In the genomic region with DNA sequence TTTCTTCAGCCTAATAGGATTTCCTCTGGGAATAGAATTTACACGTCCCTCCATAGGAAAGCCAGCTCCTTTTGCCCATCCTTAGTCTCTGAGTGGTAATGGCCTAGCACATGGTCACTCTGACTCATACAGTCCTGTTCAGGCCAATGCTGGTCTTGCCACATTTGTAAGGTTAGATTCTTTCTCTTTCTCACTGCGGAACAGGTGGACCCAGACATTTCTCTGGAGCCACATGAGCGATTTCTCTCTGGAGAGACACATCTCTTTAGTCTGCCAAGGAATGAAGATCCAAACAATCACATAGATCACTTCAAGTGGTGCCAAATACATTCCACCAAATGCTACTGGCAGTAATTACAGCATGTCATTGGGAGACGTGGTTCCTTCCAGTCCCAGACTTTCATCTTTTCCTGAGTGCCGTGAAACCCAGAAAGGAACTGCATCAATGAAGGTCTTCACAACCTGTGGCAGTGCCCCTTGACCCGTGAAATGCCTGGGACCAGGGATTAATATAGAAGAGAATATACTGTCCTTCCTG, we compare ENCODE assay signal across 11 mouse cellular contexts. TPM values are rescaled to one million over a fixed set of nuclear protein-coding genes. Genes with fewer than 3 reads are reported as not detected.
DNase-seq lines count a peak whose midpoint lies in the region; ATAC-seq and TF ChIP-seq lines count a peak whose summit lies in the region.
"Had no signal": no experiment of that assay in that cellular context is flagged by ENCODE, and none has a peak within 500 bp of the region (broad histone marks: within the 10 kb centered on the region; RNA-seq: fewer than 3 reads in every experiment).

No protein-coding gene starts in this region.

- H3K4me2 ChIP-seq in intestine, embryonic 14.5 days (ENCODE audit: low read length), result peak overlapping the region; percentile 64; the same call in 1 of the 2 replicates
- no peak overlapping the region for H3K4me2 ChIP-seq in intestine, postnatal 0 days (replicated peaks; ENCODE audit: low read depth)
- H3K4me2 ChIP-seq in embryonic facial prominence, embryonic 12.5 days (replicated peaks), result peak overlapping the region; percentile 79
- peak overlapping the region; percentile 69 for H3K4me2 ChIP-seq in hindbrain, embryonic 16.5 days (ENCODE audit: low read length)
- peak overlapping the region; percentile 85 for H3K4me2 ChIP-seq in neural tube, embryonic 13.5 days

- H3K4me1 ChIP-seq in intestine, embryonic 14.5 days (replicated peaks; ENCODE audit: control insufficient read depth, insufficient read depth, low read length), result no peaks in the 10 kb centered on the region; the same call in 1 of the 2 replicates
- H3K4me1 ChIP-seq in intestine, postnatal 0 days (replicated peaks; ENCODE audit: control insufficient read depth, insufficient read depth, low read length), result no peaks in the 10 kb centered on the region
- no peaks in the 10 kb centered on the region for H3K4me1 ChIP-seq in embryonic facial prominence, embryonic 12.5 days
- H3K4me1 ChIP-seq in hindbrain, embryonic 16.5 days (ENCODE audit: control insufficient read depth, insufficient read depth, low read depth, low read length), result peaks cover 6% of the 10 kb centered on the region
- H3K4me1 ChIP-seq in neural tube, embryonic 13.5 days (replicated peaks), result peaks cover 21% of the 10 kb centered on the region

- no peak for TF ChIP-seq CTCF in intestine, postnatal 0 days (IDR thresholded peaks at IDR 0.05; ENCODE audit: low read depth)

- no peaks in the 10 kb centered on the region for H3K36me3 ChIP-seq in intestine, embryonic 14.5 days (ENCODE audit: control insufficient read depth, insufficient read depth, low read length)
- no peaks in the 10 kb centered on the region for H3K36me3 ChIP-seq in intestine, postnatal 0 days (ENCODE audit: control insufficient read depth, insufficient read depth)
- H3K36me3 ChIP-seq in embryonic facial prominence, embryonic 12.5 days, result no peaks in the 10 kb centered on the region
- H3K36me3 ChIP-seq in hindbrain, embryonic 16.5 days (ENCODE audit: control insufficient read depth, insufficient read depth, low read length), result no peaks in the 10 kb centered on the region
- no peaks in the 10 kb centered on the region for H3K36me3 ChIP-seq in neural tube, embryonic 13.5 days

- no peak overlapping the region for H3K27ac ChIP-seq in intestine, embryonic 14.5 days (ENCODE audit: low read depth)
- H3K27ac ChIP-seq in intestine, postnatal 0 days (ENCODE audit: low read depth, low read length), result no peak overlapping the region
- no peak overlapping the region for H3K27ac ChIP-seq in embryonic facial prominence, embryonic 12.5 days
- H3K27ac ChIP-seq in hindbrain, embryonic 16.5 days (ENCODE audit: low read depth, low read length), result no peak overlapping the region
- H3K27ac ChIP-seq in neural tube, embryonic 13.5 days (replicated peaks), result no peak overlapping the region

- WGBS in intestine, embryonic 14.5 days, result 57% methylated on average over 6 of the region's 6 CpGs
- WGBS in intestine, postnatal 0 days, result 60% methylated on average over 6 of the region's 6 CpGs
- 46% methylated on average over 6 of the region's 6 CpGs for WGBS in embryonic facial prominence, embryonic 12.5 days
- 50% methylated on average over 6 of the region's 6 CpGs for WGBS in hindbrain, embryonic 16.5 days
- WGBS in neural tube, embryonic 13.5 days, result 47% methylated on average over 6 of the region's 6 CpGs

- DNase-seq in intestine, embryonic 14.5 days (ENCODE audit: low spot score), result no peak
- no peak for DNase-seq in ovary, adult 18-20 months (ENCODE audit: low spot score)
- no peak for DNase-seq in gastrocnemius, postnatal 4 days (ENCODE audit: low spot score in 2 of 2)
- DNase-seq: spleen, adult 18-20 months; thymus, postnatal 25 days had no signal

- peaks cover 3% of the 10 kb centered on the region; the same call in 1 of the 2 replicates for H3K27me3 ChIP-seq in intestine, embryonic 14.5 days (replicated peaks; ENCODE audit: control insufficient read depth, insufficient read depth, low read length)
- 0 out of 2 replicates have a peak, but pooled peaks cover 9% of the 10 kb centered on the region for H3K27me3 ChIP-seq in intestine, postnatal 0 days (replicated peaks; ENCODE audit: control insufficient read depth, insufficient read depth, low read length)
- H3K27me3 ChIP-seq in embryonic facial prominence, embryonic 12.5 days, result peaks cover 7% of the 10 kb centered on the region; the same call in 1 of the 2 replicates
- H3K27me3 ChIP-seq in hindbrain, embryonic 16.5 days (replicated peaks; ENCODE audit: control insufficient read depth, insufficient read depth, low read length), result no peaks in the 10 kb centered on the region
- no peaks in the 10 kb centered on the region for H3K27me3 ChIP-seq in neural tube, embryonic 13.5 days

- H3K9me3 ChIP-seq in intestine, embryonic 14.5 days (ENCODE audit: control insufficient read depth, low read length), result no peaks in the 10 kb centered on the region
- no peaks in the 10 kb centered on the region for H3K9me3 ChIP-seq in intestine, postnatal 0 days (ENCODE audit: control insufficient read depth)
- no peaks in the 10 kb centered on the region for H3K9me3 ChIP-seq in embryonic facial prominence, embryonic 12.5 days
- H3K9me3 ChIP-seq in hindbrain, embryonic 16.5 days (ENCODE audit: control insufficient read depth, low read length), result no peaks in the 10 kb centered on the region
- no peaks in the 10 kb centered on the region for H3K9me3 ChIP-seq in neural tube, embryonic 13.5 days

- H3K4me3 ChIP-seq in intestine, embryonic 14.5 days (ENCODE audit: low read depth, low read length), result no peak overlapping the region
- H3K4me3 ChIP-seq in intestine, postnatal 0 days (ENCODE audit: low read depth, low read length), result no peak overlapping the region
- no peak overlapping the region for H3K4me3 ChIP-seq in embryonic facial prominence, embryonic 12.5 days
- peak overlapping the region; percentile 60; the same call in 1 of the 2 replicates for H3K4me3 ChIP-seq in hindbrain, embryonic 16.5 days (ENCODE audit: low read length)
- peak overlapping the region; percentile 58 for H3K4me3 ChIP-seq in neural tube, embryonic 13.5 days

- no peak for ATAC-seq in intestine, embryonic 14.5 days (replicated peaks; ENCODE audit: low FRiP score, low TSS enrichment, low read depth)
- no peak for ATAC-seq in intestine, postnatal 0 days
- no peak for ATAC-seq in embryonic facial prominence, embryonic 12.5 days (ENCODE audit: insufficient number of reproducible peaks, insufficient read depth, low FRiP score, low TSS enrichment)
- ATAC-seq in hindbrain, embryonic 16.5 days, result no peak
- ATAC-seq in neural tube, embryonic 13.5 days (ENCODE audit: low read depth), result no peak
- no peak for ATAC-seq in inflammation-experienced regulatory T-cells, adult 6 months

- H3K9ac ChIP-seq in intestine, embryonic 14.5 days (ENCODE audit: low read length), result no peak overlapping the region
- H3K9ac ChIP-seq in intestine, postnatal 0 days (ENCODE audit: low read depth, low read length), result no peak overlapping the region
- H3K9ac ChIP-seq in embryonic facial prominence, embryonic 12.5 days, result no peak overlapping the region
- no peak overlapping the region for H3K9ac ChIP-seq in hindbrain, embryonic 16.5 days (ENCODE audit: low read depth, low read length)
- H3K9ac ChIP-seq in neural tube, embryonic 13.5 days, result peak overlapping the region; percentile 80

RNA-seq across cellular contexts. Expression of a gene that starts 0.8 kb away (rescaled TPM):
- polyA plus RNA-seq in intestine, embryonic 14.5 days (2014; fragmentation: Nextera tagmentation; extraction: Ambion mirVana), result 1.2 and 1.8 TPM in 2 replicates
- polyA plus RNA-seq in intestine, postnatal 0 days (2015; fragmentation: Nextera tagmentation; extraction: Ambion mirVana), result 1.3 TPM in 2 replicates
- 4.1 and 4.2 TPM in 2 replicates for polyA plus RNA-seq in embryonic facial prominence, embryonic 12.5 days (2016; fragmentation: Nextera tagmentation; extraction: Ambion mirVana)
- 86.5 and 99.7 TPM in 2 replicates for polyA plus RNA-seq in hindbrain, embryonic 16.5 days (2015; fragmentation: Nextera tagmentation; extraction: Ambion mirVana)
- 35.1 and 37.1 TPM in 2 replicates for polyA plus RNA-seq in neural tube, embryonic 13.5 days (2015; fragmentation: Nextera tagmentation; extraction: Ambion mirVana)
- not detected for polyA plus RNA-seq in inflammation-experienced regulatory T-cells, adult 6 months (2017; shearing (Covaris generic))
- total RNA-seq in gastrocnemius, postnatal 4 days (2021), result under 1 TPM in 1 of 2 experiments, not detected in 1; 0.29 TPM
- total RNA-seq: megakaryocyte progenitor cell, adult 5-6 weeks had no signal

Comparison
In these comparisons a context has a peak if more than half of its experiments do, and no peak if none do; other contexts are left out.
1. H3K4me3 ChIP-seq: peak in hindbrain, embryonic 16.5 days (single experiment) and neural tube, embryonic 13.5 days (single experiment); none in intestine, embryonic 14.5 days (single experiment), intestine, postnatal 0 days (single experiment) and embryonic facial prominence, embryonic 12.5 days (single experiment).